Mouse (Mus musculus) adrenal gland, adult 2 months (tissue): ENCODE data around the gene Atp1a3. TPM values are rescaled to one million over a fixed set of nuclear protein-coding genes. Genes with fewer than 3 reads are reported as not detected.
"Not testable (repeated sequence)": the region's sequence is repeated elsewhere in the genome, so short reads cannot be mapped to it uniquely, and the experiment has no call there.

Source experiments
- DNase-seq: peaks from one replicate; pipeline ENCODE4 v3.0.0; 2021
- long read RNA-seq: library from polyadenylated mRNA; stranded (forward); transcript quantifications from one replicate; pipeline ENCODE4 v2.0.0, GENCODE M21; 2021
- polyA plus RNA-seq: library from polyadenylated mRNA; depleted of rRNA; stranded (reverse); fragments of >200 nt; gene quantifications from 2 replicates; pipeline ENCODE4 v1.2.3, GENCODE M21; 2012; rRNA removed
- total RNA-seq, 2 experiments: library from RNA; stranded (reverse); gene quantifications; 2 replicates each; pipeline ENCODE4 v1.2.3; 2021

Gene Atp1a3
- total RNA-seq (100 to 1,000 TPM in 1 of 2 experiments, 10 to 100 TPM in 1; 59.1 to 147 TPM), polyA plus RNA-seq (115 and 153 TPM in 2 replicates)
- long read RNA-seq, transcript Atp1a3-201 (23 exons, 3,621 nt) = major isoform, 15 of 64 reads
- long read RNA-seq, partial matches to known transcripts = 45 of 64 reads
- long read RNA-seq, other reads (novel, unspliced or antisense) = 4 of 64 reads

GRCm38 (mm10) chr7:25005421-25006065 is at the start of gene Atp1a3:
Gene Atp1a3, minus strand, starts transcription at chr7:25005958.
- peak; percentile 84 for DNase-seq

GRCm38 (mm10) chr7:25052587-25052986 is 46.8 kb upstream of the Atp1a3 start:
- no peak for DNase-seq

- no peak for DNase-seq
Measured at GRCm38 (mm10) chr7:25049295-25049930, 43.7 kb upstream of the Atp1a3 start.

GRCm38 (mm10) chr7:25047363-25047762 is 41.6 kb upstream of the Atp1a3 start:
- DNase-seq = peak; percentile 80

- DNase-seq = not testable (repeated sequence)
Measured at GRCm38 (mm10) chr7:25044599-25044998, 38.8 kb upstream of the Atp1a3 start.

GRCm38 (mm10) chr7:25041921-25042320 is 36.2 kb upstream of the Atp1a3 start:
- DNase-seq = no peak

- peak; percentile 42 for DNase-seq
Measured at GRCm38 (mm10) chr7:25035916-25036315, 30.2 kb upstream of the Atp1a3 start.

- DNase-seq = no peak
Measured at GRCm38 (mm10) chr7:25034796-25035195, 29.0 kb upstream of the Atp1a3 start.

GRCm38 (mm10) chr7:25031528-25031927 is 25.8 kb upstream of the Atp1a3 start:
- no peak for DNase-seq

GRCm38 (mm10) chr7:25030032-25030753 is 24.4 kb upstream of the Atp1a3 start:
- DNase-seq = peak; percentile 73

- peak; percentile 57 for DNase-seq
Measured at GRCm38 (mm10) chr7:25026452-25026851, 20.7 kb upstream of the Atp1a3 start.

GRCm38 (mm10) chr7:25025855-25026439 is 20.2 kb upstream of the Atp1a3 start:
- DNase-seq = peak; percentile 56

- DNase-seq = no peak
Measured at GRCm38 (mm10) chr7:25011592-25011991, 5.8 kb upstream of the Atp1a3 start.

GRCm38 (mm10) chr7:25010090-25010913 is 4.5 kb upstream of the Atp1a3 start:
- peak; percentile 76 for DNase-seq

GRCm38 (mm10) chr7:25009099-25009700 is 3.4 kb upstream of the Atp1a3 start:
- no peak for DNase-seq

GRCm38 (mm10) chr7:25008635-25009034 is 2.9 kb upstream of the Atp1a3 start:
- peak; percentile 92 for DNase-seq

- DNase-seq = peak; percentile 58
Measured at GRCm38 (mm10) chr7:25007609-25008374, 2.0 kb upstream of the Atp1a3 start.

- peak; percentile 85 for DNase-seq
Measured at GRCm38 (mm10) chr7:25006586-25007364, 1.0 kb upstream of the Atp1a3 start.

- DNase-seq = no peak
Measured at GRCm38 (mm10) chr7:25006171-25006570, 413 bp upstream of the Atp1a3 start.
